Mouse (Mus musculus) G1E (cell line): ENCODE data around the gene Lamc2.

Source experiments
- CTCF ChIP-seq: IDR thresholded peaks from 2 replicates; pipeline ENCODE4 v1.5.1; 2012; ENCODE audit warnings: low read depth, low read length, inconsistent platforms, mixed read lengths
- GATA1 ChIP-seq: IDR thresholded peaks from 2 replicates; pipeline ENCODE4 v1.6.1; 2012; ENCODE audit warnings: borderline replicate concordance, low read length, inconsistent platforms, mixed read lengths
- POLR2AphosphoS5 ChIP-seq: IDR thresholded peaks from 2 replicates; pipeline ENCODE4 v1.6.1; 2012; ENCODE audit warnings: low read depth, low read length, inconsistent platforms; ENCODE audit not compliant: insufficient replicate concordance
- TAL1 ChIP-seq: conservative IDR thresholded peaks from 2 replicates; pipeline ENCODE4 v1.6.1; 2012; ENCODE audit warnings: low read depth, low read length, inconsistent platforms, mixed read lengths

DNA sequence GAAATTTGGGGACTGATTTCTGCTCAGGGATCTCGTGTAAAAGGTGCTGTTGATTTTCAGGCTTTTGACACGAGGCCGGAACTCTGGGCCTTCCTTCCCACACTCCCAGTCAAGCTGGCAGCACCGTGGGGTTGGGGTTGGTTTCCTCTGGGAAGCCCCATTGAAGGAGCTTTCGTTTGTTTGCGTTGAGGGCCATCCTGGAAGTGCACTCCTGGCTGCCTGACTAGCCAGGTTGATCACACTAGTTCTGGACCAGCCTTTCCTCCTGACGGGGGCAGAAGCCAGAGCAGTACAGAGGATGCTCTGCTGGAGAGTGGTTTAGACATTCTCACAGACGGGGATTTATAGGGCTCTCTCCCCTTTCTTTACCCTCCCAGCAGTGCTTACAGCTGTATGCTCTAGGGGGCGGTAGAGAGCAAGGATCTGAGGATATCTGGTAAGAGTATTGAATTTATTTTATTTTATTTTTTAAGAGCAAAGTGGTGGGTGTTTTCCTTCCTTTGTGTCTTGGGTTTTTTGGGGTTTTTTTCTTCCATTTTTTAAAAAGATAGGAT lies 84.8 kb downstream of the Lamc2 start:
- TF ChIP-seq CTCF (0 out of 2 replicates have a peak, but pooled peaks have one; percentile 30), GATA1 (no peak), POLR2AphosphoS5 (no peak), TAL1 (no peak)
